Comparison of ENCODE assay signal across 11 mouse cellular contexts in the genomic region with DNA sequence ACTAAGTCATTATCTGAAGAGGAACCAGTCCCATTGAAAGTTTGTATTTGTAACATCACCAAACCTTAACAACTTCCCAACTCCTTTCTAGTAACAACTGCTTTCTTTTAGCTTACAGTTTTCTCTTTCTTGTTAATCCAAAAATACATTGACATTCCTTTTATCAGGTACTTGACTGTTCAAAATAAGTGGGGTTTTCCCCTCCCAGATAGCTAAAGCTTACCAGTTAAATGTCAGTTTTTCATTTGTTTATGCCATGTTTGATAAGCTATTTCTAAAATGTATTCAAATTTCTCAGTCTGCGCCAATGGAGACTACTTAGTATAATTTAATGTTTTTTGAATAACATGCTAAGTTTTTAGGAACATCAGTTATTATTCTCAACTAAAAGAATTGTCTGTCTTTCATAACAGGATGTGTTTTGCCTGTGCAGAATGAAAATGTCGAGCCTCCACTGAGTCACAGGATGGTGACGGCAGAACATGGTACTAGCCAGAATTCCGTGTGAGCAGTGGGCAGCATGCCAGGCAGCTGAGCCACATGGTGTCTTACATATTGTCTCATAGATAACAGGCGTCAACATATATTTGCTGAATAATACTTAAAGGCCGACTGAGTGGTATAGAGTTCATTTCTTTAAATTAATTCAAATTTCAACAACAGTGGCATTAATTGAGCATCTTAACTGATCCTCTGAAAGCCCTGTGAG.
DNase-seq lines count a peak whose midpoint lies in the region; ATAC-seq lines count a peak whose summit lies in the region.
"Had no signal": no experiment of that assay in that cellular context is flagged by ENCODE, and none has a peak within 500 bp of the region (broad histone marks: within the 10 kb centered on the region; RNA-seq: fewer than 3 reads in every experiment).

No protein-coding gene starts in this region.

- no peak overlapping the region for H3K9ac ChIP-seq in hindbrain, embryonic 16.5 days (ENCODE audit: low read depth, low read length)
- H3K9ac ChIP-seq in hindbrain, embryonic 12.5 days, result no peak overlapping the region
- H3K9ac ChIP-seq: liver, embryonic 14.5 days had no signal

- ATAC-seq in hindbrain, embryonic 16.5 days, result 0 out of 2 replicates have a peak, but pooled peaks have one; percentile 56
- ATAC-seq in hindbrain, embryonic 12.5 days (ENCODE audit: low FRiP score), result no peak
- ATAC-seq in CD4-positive, CD25-positive, alpha-beta regulatory T cell, adult 4 months, result peak; percentile 94
- ATAC-seq in common myeloid progenitor, adult 5-6 weeks (replicated peaks; ENCODE audit: low read depth, poor library complexity, severe bottlenecking), result peak; percentile 50; the same call in 1 of the 2 replicates

- H3K9me3 ChIP-seq in hindbrain, embryonic 16.5 days (ENCODE audit: control insufficient read depth, low read length), result no peaks in the 10 kb centered on the region
- H3K9me3 ChIP-seq in hindbrain, embryonic 12.5 days (replicated peaks), result no peaks in the 10 kb centered on the region

- intact Hi-C loops in left cerebral cortex, postnatal 14 days (cut with DNase I), result no loop called here

- H3K27me3 ChIP-seq in hindbrain, embryonic 16.5 days (replicated peaks; ENCODE audit: control insufficient read depth, insufficient read depth, low read length), result no peaks in the 10 kb centered on the region
- H3K27me3 ChIP-seq in hindbrain, embryonic 12.5 days, result no peaks in the 10 kb centered on the region

- 51% methylated on average over 6 of the region's 6 CpGs for WGBS in hindbrain, embryonic 16.5 days
- WGBS in hindbrain, embryonic 12.5 days, result 81% methylated on average over 6 of the region's 6 CpGs

- H3K4me3 ChIP-seq in hindbrain, embryonic 16.5 days (ENCODE audit: low read length), result no peak overlapping the region
- H3K4me3 ChIP-seq in hindbrain, embryonic 12.5 days, result no peak overlapping the region

- DNase-seq in left cerebral cortex, postnatal 14 days (ENCODE audit: low spot score in 2 of 2), result peak; percentile 15 to 38
- no peak for DNase-seq in ovary, postnatal 10 days (ENCODE audit: low spot score)
- no peak for DNase-seq in kidney, adult 8-10 months
- no peak for DNase-seq in kidney, postnatal 25 days
- DNase-seq: cerebellum, adult 9-10 months had no signal

- no peaks in the 10 kb centered on the region for H3K4me1 ChIP-seq in hindbrain, embryonic 16.5 days (ENCODE audit: control insufficient read depth, insufficient read depth, low read depth, low read length)
- H3K4me1 ChIP-seq in hindbrain, embryonic 12.5 days, result no peaks in the 10 kb centered on the region

- H3K27ac ChIP-seq in hindbrain, embryonic 16.5 days (ENCODE audit: low read depth, low read length), result no peak overlapping the region
- no peak overlapping the region for H3K27ac ChIP-seq in hindbrain, embryonic 12.5 days
- H3K27ac ChIP-seq: kidney, postnatal 0 days; liver, embryonic 14.5 days had no signal

- no peaks in the 10 kb centered on the region for H3K36me3 ChIP-seq in hindbrain, embryonic 16.5 days (ENCODE audit: control insufficient read depth, insufficient read depth, low read length)
- no peaks in the 10 kb centered on the region for H3K36me3 ChIP-seq in hindbrain, embryonic 12.5 days

- no peak overlapping the region for H3K4me2 ChIP-seq in hindbrain, embryonic 16.5 days (ENCODE audit: low read length)
- H3K4me2 ChIP-seq in hindbrain, embryonic 12.5 days (replicated peaks), result no peak overlapping the region

Comparison
In these comparisons a context has a peak if more than half of its experiments do, and no peak if none do; other contexts are left out.
1. DNase-seq: peak in left cerebral cortex, postnatal 14 days (2 of 2); none in ovary, postnatal 10 days (single experiment), kidney, adult 8-10 months (0 of 2) and kidney, postnatal 25 days (0 of 2).